Mouse (Mus musculus): ENCODE measurements around the gene Slc44a3.

GRCm38 (mm10) chr3:121571491-121571890, 39.3 kb upstream of the Slc44a3 start:
- TF ChIP-seq POLR2AphosphoS2 (IDR thresholded peaks at IDR 0.05; ENCODE audit: insufficient read length, low read depth) (no peak), SRF (IDR thresholded peaks at IDR 0.05; ENCODE audit: control insufficient read depth, insufficient read length, low read depth) (no peak), POLR2A (IDR thresholded peaks at IDR 0.05; ENCODE audit: insufficient read length, low read depth) (no peak), TCF12 (IDR thresholded peaks at IDR 0.05; ENCODE audit: insufficient read depth, poor library complexity, severe bottlenecking) (no peak), E2F4 (IDR thresholded peaks at IDR 0.05; ENCODE audit: insufficient read depth) (no peak), MAX (IDR thresholded peaks at IDR 0.05; ENCODE audit: low read depth) (no peak), USF1 (IDR thresholded peaks at IDR 0.05; ENCODE audit: low read depth) (no peak), CEBPB (IDR thresholded peaks at IDR 0.05; ENCODE audit: insufficient read depth, poor library complexity, severe bottlenecking) (no peak)

All from myocyte (in vitro differentiated cells).